In the genomic region with DNA sequence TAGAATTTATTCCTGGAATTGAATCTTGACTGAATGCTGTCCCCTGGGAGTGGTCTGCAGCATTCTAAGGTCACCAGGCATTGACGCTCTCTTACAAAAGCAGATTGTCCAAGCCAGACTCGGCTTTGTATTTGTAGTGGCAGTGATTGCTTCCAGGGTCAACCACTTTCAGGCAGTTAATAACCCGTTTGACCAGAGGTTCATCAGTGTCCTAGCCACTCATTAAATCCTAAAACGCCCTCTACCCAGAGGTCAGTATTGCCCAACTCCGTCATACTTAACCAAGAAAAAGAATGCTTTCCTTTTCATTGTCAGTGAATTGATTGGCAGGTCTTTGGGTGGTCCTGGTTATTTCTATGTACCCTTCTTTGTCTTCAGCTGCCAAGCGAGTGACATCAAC, we compare ENCODE assay signal across 15 mouse cellular contexts.
"Had no signal": no experiment of that assay in that cellular context is flagged by ENCODE, and none has a peak within 500 bp of the region (broad histone marks: within the 10 kb centered on the region; RNA-seq: fewer than 3 reads in every experiment).

No protein-coding gene starts in this region.

- DNase-seq: kidney, postnatal 10 days; kidney, postnatal 4 days; liver, embryonic 13.5 days; liver, postnatal 0 days; lung, postnatal 14 days; spleen, adult 18-20 months; thymus, adult 2 months; thymus, postnatal 25 days had no signal

- H3K4me3 ChIP-seq: limb, embryonic 10.5 days; liver, embryonic 13.5 days; lung, embryonic 15.5 days; megakaryocyte, embryonic 14.5 days; midbrain, embryonic 12.5 days; stomach, embryonic 15.5 days had no signal

- H3K9ac ChIP-seq: liver, embryonic 13.5 days; liver, postnatal 0 days; lung, embryonic 15.5 days; midbrain, embryonic 12.5 days; stomach, embryonic 15.5 days had no signal

- H3K36me3 ChIP-seq: limb, embryonic 10.5 days; liver, embryonic 13.5 days; lung, embryonic 15.5 days; midbrain, embryonic 12.5 days; stomach, embryonic 15.5 days had no signal

- H3K27me3 ChIP-seq: liver, embryonic 13.5 days; lung, embryonic 15.5 days; megakaryocyte, embryonic 14.5 days; midbrain, embryonic 12.5 days; stomach, embryonic 15.5 days had no signal

- ATAC-seq: liver, postnatal 0 days; midbrain, embryonic 16.5 days had no signal

- H3K27ac ChIP-seq: limb, embryonic 10.5 days; liver, embryonic 13.5 days; lung, embryonic 15.5 days; macrophage; midbrain, embryonic 12.5 days; stomach, embryonic 15.5 days had no signal

- H3K4me1 ChIP-seq: liver, embryonic 13.5 days; lung, embryonic 15.5 days; megakaryocyte, embryonic 14.5 days had no signal

- H3K4me2 ChIP-seq: liver, embryonic 13.5 days; lung, embryonic 15.5 days; midbrain, embryonic 12.5 days; stomach, embryonic 15.5 days had no signal

- H3K9me3 ChIP-seq: limb, embryonic 10.5 days; liver, embryonic 13.5 days; lung, embryonic 15.5 days; megakaryocyte, embryonic 14.5 days; midbrain, embryonic 12.5 days; stomach, embryonic 15.5 days had no signal
